Mouse (Mus musculus) stomach, embryonic 14.5 days (tissue): ENCODE measurements around the gene Malsu1. TPM values are rescaled to one million over a fixed set of nuclear protein-coding genes. Genes with fewer than 3 reads are reported as not detected.

Experiments
- ATAC-seq: fragments of 200-750 bp; cut with Nextera tagmentation; 2 replicates; pipeline ENCODE4 v1.8.0; 2017; ENCODE audit warnings: low read depth, moderate TSS enrichment; ENCODE audit not compliant: insufficient number of reproducible peaks, insufficient read depth, low FRiP score
- H3K27ac ChIP-seq: fragments of 300-500 bp; sonication (generic); 2 replicates; pipeline ENCODE4 v1.5.1; 2014; ENCODE audit warnings: mild to moderate bottlenecking, low read length, moderate library complexity, mixed read lengths
- H3K27me3 ChIP-seq: fragments of 300-500 bp; sonication (generic); 2 replicates; pipeline ENCODE4 v1.6.1; 2014; ENCODE audit warnings: low read length, control low read depth, mixed read lengths; ENCODE audit not compliant: control insufficient read depth, insufficient read depth
- H3K36me3 ChIP-seq: fragments of 300-500 bp; sonication (generic); 2 replicates; pipeline ENCODE4 v1.6.1; 2014; ENCODE audit warnings: mild to moderate bottlenecking, control low read depth, low read length, moderate library complexity, mixed read lengths; ENCODE audit not compliant: control insufficient read depth, insufficient read depth
- H3K4me1 ChIP-seq: fragments of 300-500 bp; sonication (generic); 2 replicates; pipeline ENCODE4 v1.6.1; 2014; ENCODE audit warnings: low read length, control low read depth, mixed read lengths; ENCODE audit not compliant: control insufficient read depth, insufficient read depth
- H3K4me2 ChIP-seq: fragments of 300-500 bp; sonication (generic); replicated peaks from 2 replicates; pipeline ENCODE4 v1.6.1; 2014; ENCODE audit warnings: low read depth, low read length, control low read depth
- H3K4me3 ChIP-seq: fragments of 300-500 bp; sonication (generic); 2 replicates; pipeline ENCODE4 v1.5.1; 2014; ENCODE audit warnings: low read depth, low read length, control low read depth
- H3K9ac ChIP-seq: fragments of 300-500 bp; sonication (generic); replicated peaks from 2 replicates; pipeline ENCODE4 v1.6.1; 2014; ENCODE audit warnings: low read depth, mild to moderate bottlenecking, control low read depth, low read length, moderate library complexity, mixed read lengths
- H3K9me3 ChIP-seq: fragments of 300-500 bp; sonication (generic); 2 replicates; pipeline ENCODE4 v1.6.1; 2016; ENCODE audit warnings: low read depth, low read length, control low read depth; ENCODE audit not compliant: control insufficient read depth
- WGBS: fragments of 180-500 bp; shearing (Covaris S2); extraction: QIAGEN DNeasy Blood & Tissue Kit; methylation state at CpG from one replicate; pipeline ENCODE4 v1.1.7; 2014; 5-methylcytosine and 5-hydroxymethylcytosine counted together
- polyA plus RNA-seq: library from polyadenylated mRNA; unstranded; fragments of >200 nt; fragmentation: Nextera tagmentation; extraction: Ambion mirVana; gene quantifications from 2 replicates; pipeline ENCODE4 v1.2.1, GENCODE M21; 2014

The Malsu1 gene
- polyA plus RNA-seq, 1 experiment from 2014 or later, result 73.1 TPM

GRCm38 (mm10) chr6:49114457-49114856, 40.9 kb downstream of the Malsu1 start:
- no peak overlapping the region for H3K4me2 ChIP-seq
- ATAC-seq, result no peak
- no peak overlapping the region for H3K4me3 ChIP-seq
- no peaks in the 10 kb centered on the region for H3K27me3 ChIP-seq
- H3K4me1 ChIP-seq, result no peaks in the 10 kb centered on the region
- H3K27ac ChIP-seq, result no peak overlapping the region
- no peak overlapping the region for H3K9ac ChIP-seq
- peaks cover 35% of the 10 kb centered on the region for H3K36me3 ChIP-seq
- H3K9me3 ChIP-seq, result no peaks in the 10 kb centered on the region
- WGBS, result 90% methylated on average over 6 of the region's 6 CpGs

- H3K27me3 ChIP-seq, result no peaks in the 10 kb centered on the region
- H3K36me3 ChIP-seq, result peaks cover 35% of the 10 kb centered on the region
- no peak overlapping the region for H3K27ac ChIP-seq
- no peaks in the 10 kb centered on the region for H3K9me3 ChIP-seq
- no peaks in the 10 kb centered on the region for H3K4me1 ChIP-seq
- ATAC-seq, result no peak
- H3K4me2 ChIP-seq, result no peak overlapping the region
- no peak overlapping the region for H3K9ac ChIP-seq
- no peak overlapping the region for H3K4me3 ChIP-seq
- 86% methylated on average over 5 of the region's 5 CpGs for WGBS
Observed at GRCm38 (mm10) chr6:49115550-49115949, 42.0 kb downstream of the Malsu1 start.

GRCm38 (mm10) chr6:49116241-49116640, 42.6 kb downstream of the Malsu1 start:
- no peak for ATAC-seq
- Histone ChIP-seq H3K4me2 (no peak overlapping the region), H3K4me1 (no peaks in the 10 kb centered on the region), H3K9me3 (no peaks in the 10 kb centered on the region), H3K27me3 (no peaks in the 10 kb centered on the region), H3K9ac (no peak overlapping the region), H3K36me3 (peaks cover 31% of the 10 kb centered on the region), H3K27ac (no peak overlapping the region), H3K4me3 (no peak overlapping the region)
- WGBS, result 93% methylated on average over 8 of the region's 8 CpGs

DNA sequence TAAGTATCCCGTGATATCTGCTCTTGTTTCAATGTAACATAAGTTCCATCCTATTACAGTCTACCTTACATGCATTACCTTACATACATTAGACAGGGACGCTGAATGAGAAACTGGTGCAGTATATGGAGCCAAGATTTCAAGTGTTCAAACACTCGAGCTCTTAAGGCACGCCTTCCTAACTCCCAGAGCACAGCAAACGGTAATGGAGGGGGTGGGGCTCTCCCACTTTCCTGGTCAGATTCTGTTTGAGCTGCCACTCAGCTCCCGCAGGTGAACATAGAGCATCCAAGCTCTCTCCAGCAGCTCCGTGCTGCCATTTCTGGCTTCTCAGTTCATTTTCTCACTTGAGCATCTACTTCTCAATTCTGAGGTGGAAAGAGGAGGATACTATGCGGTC, 44.9 kb downstream of the Malsu1 start:
- 73% methylated on average over 8 of the region's 8 CpGs for WGBS
- Histone ChIP-seq H3K4me1 (no peaks in the 10 kb centered on the region), H3K27me3 (no peaks in the 10 kb centered on the region), H3K4me2 (no peak overlapping the region), H3K4me3 (no peak overlapping the region), H3K36me3 (peaks cover 30% of the 10 kb centered on the region), H3K9me3 (no peaks in the 10 kb centered on the region), H3K9ac (no peak overlapping the region), H3K27ac (no peak overlapping the region)
- no peak for ATAC-seq

DNA sequence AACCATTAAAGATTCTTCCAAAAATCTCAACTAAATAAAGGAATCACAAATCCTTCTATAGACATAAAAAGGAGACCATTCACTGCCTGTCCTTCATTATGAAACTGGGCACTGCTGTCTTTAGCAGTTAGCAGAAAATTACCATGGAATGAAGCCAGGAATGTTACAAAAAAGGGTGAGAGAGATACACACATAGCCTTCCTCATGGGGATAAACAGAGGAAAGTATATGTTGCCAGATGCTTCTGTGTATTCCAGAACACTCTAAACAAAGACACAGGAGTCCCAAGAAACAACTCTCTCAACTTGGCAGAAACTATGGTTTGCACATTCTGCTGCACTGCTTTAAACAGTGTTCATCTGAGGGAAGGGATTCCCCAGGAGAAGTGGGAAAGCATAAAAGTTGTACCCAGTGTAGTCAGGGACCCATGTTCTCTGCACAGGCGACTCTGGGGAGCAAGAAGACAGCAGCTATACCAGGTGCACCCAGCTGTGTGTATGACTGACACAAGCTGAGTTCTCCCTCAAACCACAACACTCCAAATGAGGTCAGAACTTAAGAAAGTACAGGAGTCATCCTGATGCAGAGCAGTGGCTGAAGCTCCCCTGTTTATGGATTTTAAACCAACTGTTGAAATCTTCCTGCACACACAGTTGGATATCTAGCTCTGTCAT, 46.0 kb downstream of the Malsu1 start:
- Histone ChIP-seq H3K4me3 (no peak overlapping the region), H3K9me3 (no peaks in the 10 kb centered on the region), H3K4me2 (no peak overlapping the region), H3K9ac (no peak overlapping the region), H3K27me3 (no peaks in the 10 kb centered on the region), H3K4me1 (no peaks in the 10 kb centered on the region), H3K36me3 (peaks cover 21% of the 10 kb centered on the region; the same call in 1 of the 2 replicates), H3K27ac (peak overlapping the region; percentile 66; the same call in 1 of the 2 replicates)
- 53% methylated on average over 1 of the region's 1 CpGs for WGBS
- ATAC-seq, result no peak

GRCm38 (mm10) chr6:49120370-49120769, 46.8 kb downstream of the Malsu1 start:
- H3K36me3 ChIP-seq, result peaks cover 18% of the 10 kb centered on the region

GRCm38 (mm10) chr6:49130328-49130727, 56.7 kb downstream of the Malsu1 start:
- Histone ChIP-seq H3K27ac (no peak overlapping the region), H3K9ac (no peak overlapping the region), H3K36me3 (peaks cover 7% of the 10 kb centered on the region), H3K4me3 (no peak overlapping the region), H3K4me2 (no peak overlapping the region), H3K9me3 (no peaks in the 10 kb centered on the region), H3K27me3 (no peaks in the 10 kb centered on the region), H3K4me1 (no peaks in the 10 kb centered on the region)
- no peak for ATAC-seq

More at GRCm38 (mm10) chr6:49120370-49120769, 46.8 kb downstream of the Malsu1 start:
- Histone ChIP-seq H3K9me3 (no peaks in the 10 kb centered on the region), H3K4me3 (no peak overlapping the region), H3K9ac (no peak overlapping the region), H3K4me1 (no peaks in the 10 kb centered on the region), H3K27ac (no peak overlapping the region), H3K27me3 (no peaks in the 10 kb centered on the region), H3K4me2 (no peak overlapping the region)
- no peak for ATAC-seq
- 83% methylated on average over 3 of the region's 3 CpGs for WGBS

DNA sequence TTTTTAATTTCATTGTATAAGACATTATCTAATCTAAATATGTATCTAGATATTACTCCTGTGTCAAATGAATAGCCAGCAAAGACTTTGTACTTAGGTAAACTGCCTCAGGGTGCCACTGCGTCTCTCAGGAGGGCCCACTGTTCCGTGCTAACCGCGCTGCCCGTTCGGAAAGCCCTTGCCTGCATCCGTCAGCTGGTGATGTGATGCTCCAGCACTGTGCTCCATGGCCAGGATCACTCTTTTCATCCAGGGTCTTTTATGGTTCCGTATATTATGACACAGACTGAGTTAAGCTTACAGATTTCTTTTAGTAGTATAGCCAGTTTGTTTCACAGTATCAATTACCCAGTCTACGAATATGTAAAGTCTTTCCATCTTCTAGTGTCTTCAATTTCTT, 58.3 kb downstream of the Malsu1 start:
- ATAC-seq, result no peak
- Histone ChIP-seq H3K9me3 (no peaks in the 10 kb centered on the region), H3K36me3 (peaks cover 3% of the 10 kb centered on the region; the same call in 1 of the 2 replicates), H3K4me3 (no peak overlapping the region), H3K4me1 (peaks cover 3% of the 10 kb centered on the region; the same call in 1 of the 2 replicates), H3K27ac (no peak overlapping the region), H3K9ac (no peak overlapping the region), H3K27me3 (no peaks in the 10 kb centered on the region), H3K4me2 (no peak overlapping the region)
- WGBS, result 79% methylated on average over 9 of the region's 9 CpGs
